Mouse (Mus musculus) yolk sac, embryonic 10.5 days (tissue): ENCODE measurements around the gene Top1.
"Not testable (repeated sequence)": the region's sequence is repeated elsewhere in the genome, so short reads cannot be mapped to it uniquely, and the experiment has no call there.

Experiments
- DNase-seq: peaks from one replicate; pipeline ENCODE4 v3.0.0-alpha.2; 2017; ENCODE audit warnings: low spot score

The Top1 gene

DNA sequence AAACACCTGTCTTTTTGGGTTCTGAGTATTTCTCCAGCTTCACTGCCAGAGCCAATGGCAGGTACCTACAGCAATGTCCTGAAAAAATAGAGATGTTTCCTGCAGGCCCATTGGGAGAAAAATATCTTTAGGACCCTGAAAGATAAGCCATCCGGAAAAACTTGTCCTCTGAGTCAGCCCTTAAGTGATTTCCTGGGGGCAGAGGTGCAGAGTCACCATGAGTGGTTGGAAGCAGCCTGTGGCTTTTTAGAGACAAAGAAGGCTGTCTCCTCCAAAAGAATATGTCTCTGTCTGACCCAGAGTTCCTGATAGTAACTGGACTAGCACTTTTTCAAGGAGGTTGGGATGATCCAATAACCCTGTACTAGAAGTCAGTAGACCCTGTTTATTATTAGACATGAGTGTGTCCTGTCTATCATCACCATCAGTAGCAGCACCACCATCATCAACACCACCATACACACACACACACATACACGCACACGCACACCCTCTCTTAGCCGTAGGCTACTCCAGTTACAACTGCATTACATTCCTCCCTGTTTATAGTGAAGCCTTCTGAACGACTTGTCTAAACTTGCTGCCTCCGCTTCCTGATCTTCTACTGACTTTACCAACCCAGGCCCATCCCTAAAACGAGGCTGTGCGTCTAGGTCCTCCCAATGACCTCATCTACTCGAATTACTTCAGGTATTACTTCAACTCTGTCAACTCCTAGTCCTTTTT is 14.7 kb upstream of the Top1 start:
- no peak for DNase-seq

DNA sequence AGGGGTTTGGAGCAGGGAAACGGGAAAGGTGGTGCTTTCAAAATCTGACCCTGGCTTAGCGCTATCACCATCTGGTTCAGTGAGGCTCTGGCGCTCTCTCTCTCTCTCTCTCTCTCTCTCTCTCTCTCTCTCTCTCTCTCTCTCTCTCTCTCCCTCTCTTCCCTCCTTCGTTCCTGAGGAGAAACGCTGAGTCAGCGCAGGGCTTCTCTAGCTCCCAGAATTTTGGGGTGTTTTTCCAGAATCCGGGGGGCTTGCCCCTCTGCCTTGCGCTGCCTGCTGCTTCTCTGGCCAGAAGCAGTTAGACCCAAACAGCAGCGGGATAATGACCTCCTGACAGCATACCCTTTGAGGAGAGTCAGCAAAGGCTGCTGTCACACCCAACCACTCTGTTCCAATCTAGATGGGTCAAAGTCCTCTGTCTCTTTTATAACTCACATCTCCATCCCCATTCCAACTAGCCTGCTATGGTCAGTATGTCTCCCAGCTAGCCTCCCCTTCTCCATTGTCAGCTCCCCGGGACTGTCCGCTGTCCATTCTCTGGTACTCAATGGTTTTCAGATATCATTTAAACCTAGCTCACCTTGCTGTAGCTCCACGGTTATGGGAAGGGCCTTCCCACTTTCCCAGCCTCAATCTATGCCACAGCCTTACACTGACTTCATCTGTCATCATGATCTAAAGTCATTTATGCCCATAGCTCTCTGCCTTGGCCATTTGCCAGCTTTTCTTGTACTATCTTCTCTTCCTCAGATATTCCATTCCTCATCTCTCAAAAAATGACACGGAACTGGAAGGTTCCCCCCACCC is 5.6 kb upstream of the Top1 start:
- DNase-seq: no peak

DNA sequence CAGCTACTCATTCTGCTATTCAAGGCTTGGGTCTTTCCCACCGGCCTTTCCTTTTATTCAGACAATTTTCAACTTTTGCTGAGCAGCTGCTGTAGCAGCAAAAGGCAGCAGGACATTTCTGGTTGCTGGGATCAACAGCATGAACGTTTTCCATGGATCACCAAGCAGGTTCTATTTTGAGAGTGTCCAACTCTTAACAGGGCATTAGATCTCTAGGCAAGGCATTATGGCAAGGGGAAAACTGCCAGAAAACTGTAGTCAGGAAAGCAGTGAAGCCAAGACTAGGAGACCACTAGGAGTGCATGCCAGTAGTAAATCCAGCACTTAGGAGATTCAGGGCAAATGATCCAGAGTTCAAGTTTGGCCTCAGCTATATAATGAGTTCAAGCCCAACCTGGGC is 4.5 kb upstream of the Top1 start:
- DNase-seq: no peak

DNA sequence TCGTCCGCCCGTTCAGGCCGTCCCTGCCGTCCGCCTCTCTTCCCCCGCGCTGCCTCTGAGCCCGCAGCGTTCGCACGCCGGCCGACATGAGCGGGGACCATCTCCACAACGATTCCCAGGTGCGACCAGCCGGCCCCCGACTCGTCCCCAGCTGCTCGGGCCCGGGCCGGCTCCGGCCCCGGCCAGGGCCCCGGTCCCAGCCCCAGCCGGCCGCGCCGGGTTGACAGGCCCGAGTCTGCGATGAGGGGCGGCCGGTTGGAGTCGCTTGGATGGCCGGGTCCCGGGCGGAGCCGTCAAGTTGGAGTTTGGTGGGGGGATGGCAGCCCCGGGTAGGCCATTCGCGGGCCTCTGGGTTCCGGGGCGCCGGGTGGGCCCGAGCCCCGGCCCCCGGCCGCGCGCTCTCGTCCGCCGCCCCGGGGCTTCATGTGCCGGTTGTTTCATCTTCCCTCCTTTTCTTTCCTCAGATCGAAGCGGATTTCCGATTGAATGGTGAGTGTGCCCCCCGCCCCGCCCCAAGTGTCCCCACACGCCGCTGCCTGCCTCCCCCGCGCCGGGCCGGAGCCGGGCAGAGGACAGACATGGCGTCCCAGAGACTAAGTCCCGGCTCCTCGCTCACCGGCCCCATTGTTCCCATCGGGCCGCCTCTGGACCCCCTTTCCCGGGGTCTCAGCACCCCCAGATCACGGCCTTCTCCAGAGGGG is 606 bp downstream of the Top1 start:
- peak; percentile 66 for DNase-seq

DNA sequence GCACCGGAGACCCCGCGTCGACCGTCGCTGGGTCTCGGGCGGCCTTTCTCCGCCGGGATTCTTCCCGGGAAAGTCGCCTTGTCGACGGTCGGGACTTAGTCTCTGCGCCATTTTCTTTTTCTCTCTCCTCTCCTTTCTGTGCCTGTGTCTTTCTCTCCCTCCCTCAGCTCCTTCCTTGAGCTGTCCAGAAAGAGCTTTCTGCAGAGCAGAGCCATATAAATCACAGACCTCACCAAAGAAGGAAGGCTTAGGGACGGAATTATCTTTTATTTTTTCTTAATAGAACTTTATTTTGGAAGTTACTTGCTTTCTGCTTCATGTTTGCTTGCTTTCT is 1.1 kb downstream of the Top1 start:
- DNase-seq: peak; percentile 49

DNA sequence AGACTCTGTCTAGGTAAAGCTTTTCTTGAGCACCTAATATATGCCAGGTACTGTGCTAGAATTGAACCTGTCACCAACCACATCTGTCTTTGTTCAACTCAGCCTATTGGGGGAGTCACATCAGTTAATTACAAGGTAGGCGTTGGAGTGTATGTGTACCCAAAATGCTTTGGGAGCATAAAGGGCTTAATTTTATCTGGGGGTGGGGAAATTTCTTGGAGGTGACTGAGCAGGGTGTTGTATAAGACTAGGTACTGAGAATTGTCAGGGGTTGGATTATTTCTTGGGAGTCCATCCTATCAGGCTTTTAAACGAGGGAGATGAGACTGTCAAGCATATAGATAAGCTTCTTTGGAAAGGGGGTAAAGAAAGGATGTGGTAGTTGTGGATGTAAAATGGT is 2.4 kb downstream of the Top1 start:
- DNase-seq: no peak

DNA sequence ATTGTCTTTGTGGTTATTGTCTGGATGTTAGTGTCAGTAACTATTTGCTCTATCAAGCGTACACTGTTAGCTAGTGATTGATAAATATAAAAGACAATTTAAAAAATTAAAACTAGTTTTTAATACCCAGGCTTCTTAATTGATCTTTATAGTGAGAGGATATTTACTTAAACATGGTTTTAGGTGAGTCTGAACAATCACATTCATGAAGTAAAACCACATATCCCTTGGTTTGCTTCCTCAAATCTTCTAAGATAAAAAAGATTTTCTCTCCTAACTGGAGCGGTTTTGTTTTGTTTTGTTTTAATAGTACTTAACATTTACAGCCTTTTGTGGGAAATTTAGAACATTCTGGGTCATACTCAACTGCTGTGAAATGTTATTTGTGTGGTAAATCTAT is 3.4 kb downstream of the Top1 start:
- DNase-seq: no peak

DNA sequence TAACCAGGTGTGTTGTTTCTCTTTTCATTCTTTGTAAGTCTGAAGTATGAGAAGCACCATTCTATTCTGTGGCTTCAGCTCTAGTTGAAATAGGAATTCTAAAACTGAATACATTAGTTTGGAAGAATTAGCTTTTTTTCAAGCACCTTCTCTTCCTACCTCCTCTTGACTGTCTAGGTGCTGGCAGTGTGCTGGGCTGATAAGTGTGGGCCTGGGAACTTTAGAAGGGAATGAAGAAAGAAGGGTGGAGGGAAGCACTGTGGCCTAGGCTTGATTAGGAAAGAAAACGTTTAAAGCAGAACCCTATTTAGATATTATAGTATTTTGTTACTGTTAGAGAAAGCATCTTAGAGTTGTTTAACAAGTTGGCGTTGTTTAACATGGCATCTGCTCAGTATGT is 5.5 kb downstream of the Top1 start:
- DNase-seq: no peak

DNA sequence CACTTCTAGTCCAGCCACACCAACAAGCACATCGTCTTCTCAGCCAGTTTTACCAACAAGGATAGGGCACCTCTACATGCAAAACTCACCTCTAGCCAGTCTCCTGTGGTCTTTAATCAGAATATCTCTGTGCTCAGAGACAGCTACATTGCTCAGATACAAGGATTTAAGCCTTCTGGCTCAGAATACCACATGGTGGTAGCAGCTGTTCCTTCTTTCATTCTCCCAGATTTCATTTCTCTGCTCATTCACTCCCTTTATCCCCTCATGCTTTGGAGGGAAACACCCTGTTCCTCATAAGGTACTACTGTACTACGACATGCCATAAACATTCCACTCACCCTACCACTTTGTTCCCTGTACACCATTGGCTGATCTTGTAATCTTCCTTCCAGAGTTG is 7.5 kb downstream of the Top1 start:
- DNase-seq: no peak

DNA sequence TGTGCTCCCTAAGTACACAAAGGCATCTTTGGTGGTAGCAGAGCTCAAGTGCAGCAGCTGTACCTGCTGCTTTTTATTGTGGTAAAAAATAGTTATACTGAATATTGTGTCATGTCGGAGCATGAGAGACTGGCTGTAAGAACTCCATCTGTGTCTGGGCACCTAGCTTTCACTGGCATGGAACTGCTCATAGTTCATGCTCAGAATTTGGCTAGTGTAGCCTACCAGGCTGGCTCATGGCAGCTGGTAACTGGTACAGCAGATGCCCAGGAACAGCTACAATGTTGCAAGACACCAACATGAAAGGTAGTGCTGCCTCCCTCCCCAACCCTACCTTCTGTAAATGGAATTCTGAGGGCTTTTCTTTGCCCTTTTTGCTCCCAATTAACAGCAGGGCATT is 9.9 kb downstream of the Top1 start:
- DNase-seq: no peak

DNA sequence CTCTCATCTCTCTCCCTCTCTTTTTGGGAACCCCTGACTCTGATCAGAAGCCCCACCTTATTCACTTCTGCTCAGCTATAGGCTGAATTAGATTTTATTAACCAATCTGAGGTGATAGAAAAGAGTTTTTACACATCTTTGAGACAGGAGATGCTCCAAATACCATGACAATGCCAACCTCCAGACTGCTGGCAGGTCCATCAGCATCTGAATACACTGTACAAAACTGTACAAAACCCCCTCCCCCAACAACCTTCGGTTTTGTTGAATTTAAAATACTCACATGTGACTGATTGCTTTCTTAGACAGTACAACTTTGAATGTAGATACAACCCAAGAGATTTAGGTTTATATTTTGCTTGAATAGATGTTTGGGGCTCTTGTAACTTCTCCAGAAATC is 10.5 kb downstream of the Top1 start:
- no peak for DNase-seq

DNA sequence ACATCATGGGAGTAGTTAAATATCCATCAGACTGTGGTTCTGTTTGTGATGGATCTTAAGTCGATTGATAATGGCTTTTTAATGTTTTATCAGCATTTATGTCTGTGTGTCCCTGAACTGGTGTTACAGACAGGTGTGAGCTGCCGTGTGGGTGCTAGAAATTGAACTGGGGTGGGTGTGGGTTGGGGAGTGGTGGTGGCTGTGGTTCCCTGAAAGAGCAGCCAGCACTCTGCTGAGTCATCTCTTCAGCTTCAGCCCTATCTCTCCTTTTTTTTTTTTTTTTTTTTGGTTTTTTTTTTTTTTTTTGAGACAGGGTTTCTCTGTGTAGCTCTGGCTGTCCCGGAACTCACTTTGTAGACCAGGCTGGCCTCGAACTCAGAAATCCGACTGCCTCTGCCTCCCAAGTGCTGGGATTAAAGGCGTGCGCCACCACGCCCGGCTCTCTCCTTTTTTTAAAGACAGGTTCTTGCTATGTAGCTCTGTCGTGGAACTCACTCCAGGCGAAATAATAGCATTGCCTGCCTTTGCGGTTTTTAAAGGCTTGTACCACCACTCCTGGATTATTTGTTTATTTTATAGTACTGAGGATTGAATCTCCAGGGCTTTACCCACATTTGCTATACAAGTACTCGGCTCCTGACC is 12.2 kb downstream of the Top1 start:
- no peak for DNase-seq

DNA sequence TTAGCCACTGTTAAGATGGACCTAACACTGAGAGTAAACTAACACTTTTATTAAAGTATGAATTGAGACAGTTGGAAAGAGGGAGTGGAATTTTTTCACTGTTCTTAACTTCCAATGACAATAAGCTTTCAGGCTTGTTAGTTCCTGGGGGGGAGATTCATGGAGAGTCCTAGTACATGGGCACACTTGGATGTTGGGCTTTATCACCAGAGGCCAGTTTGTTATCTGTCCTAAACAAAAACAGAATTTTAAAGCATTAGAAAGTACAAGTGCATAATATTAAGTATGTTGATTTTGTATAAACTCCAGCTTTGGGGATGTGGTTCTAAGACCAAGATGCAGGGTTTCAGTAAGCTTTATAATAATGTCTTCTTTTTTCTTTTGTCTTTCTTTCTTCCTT is 13.1 kb downstream of the Top1 start:
- no peak for DNase-seq

DNA sequence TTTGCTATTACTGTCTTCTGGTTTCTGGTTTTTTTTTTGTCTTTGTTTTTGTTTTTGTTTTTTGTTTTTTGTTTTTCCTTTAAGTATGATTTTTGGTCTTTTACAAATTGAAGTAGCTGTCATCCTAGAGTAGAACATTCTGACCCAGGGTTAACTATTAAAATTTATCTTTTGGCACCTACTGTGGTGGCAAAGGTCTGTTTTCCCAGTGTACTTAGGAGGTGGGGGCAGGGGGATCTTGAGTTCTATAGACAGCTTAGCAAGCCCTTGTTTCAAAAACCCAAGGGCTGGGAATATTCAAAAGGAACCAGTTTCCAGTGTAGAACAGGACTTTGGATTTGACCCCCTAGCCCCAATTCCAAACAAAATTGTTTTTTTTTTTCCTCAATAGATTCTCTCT is 18.7 kb downstream of the Top1 start:
- peak; percentile 19 for DNase-seq

DNA sequence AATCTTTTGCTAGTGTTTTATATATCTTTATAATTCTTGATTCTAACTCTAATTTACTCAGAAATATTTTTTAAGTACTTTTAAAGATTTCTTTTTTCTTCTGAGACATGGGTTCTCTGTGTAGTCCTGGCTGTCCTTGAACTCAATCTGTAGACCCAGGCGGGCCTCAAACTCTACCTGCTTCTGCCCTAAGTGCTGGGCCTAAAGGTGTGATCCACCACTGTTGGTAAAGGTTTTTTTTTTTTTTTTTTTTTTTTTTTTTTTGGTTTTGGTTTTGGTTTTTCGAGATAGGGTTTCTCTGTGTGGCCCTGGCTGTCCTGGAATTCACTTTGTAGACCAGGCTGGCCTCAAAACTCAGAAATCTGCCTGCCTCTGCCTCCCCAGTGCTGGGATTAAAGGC is 19.3 kb downstream of the Top1 start:
- not testable (repeated sequence) for DNase-seq

DNA sequence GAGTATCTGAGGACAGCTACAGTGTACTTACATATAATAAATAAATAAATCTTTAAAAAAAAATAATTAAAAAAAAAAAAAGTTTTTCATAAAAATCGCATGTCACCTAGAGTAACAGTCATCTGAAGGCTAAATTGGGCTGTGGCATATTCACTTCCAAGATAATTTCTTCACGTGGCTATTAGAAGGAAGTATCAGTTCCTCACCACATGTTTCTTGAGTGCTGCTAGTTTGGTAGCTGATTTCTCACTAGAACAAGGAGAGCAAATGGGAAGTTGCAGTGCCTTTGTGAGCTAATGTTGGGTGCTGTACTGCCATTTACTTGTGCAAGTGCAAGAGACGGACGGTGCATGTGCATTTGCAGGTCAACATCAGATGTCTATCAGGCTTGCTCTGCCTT is 21.6 kb downstream of the Top1 start:
- no peak for DNase-seq

DNA sequence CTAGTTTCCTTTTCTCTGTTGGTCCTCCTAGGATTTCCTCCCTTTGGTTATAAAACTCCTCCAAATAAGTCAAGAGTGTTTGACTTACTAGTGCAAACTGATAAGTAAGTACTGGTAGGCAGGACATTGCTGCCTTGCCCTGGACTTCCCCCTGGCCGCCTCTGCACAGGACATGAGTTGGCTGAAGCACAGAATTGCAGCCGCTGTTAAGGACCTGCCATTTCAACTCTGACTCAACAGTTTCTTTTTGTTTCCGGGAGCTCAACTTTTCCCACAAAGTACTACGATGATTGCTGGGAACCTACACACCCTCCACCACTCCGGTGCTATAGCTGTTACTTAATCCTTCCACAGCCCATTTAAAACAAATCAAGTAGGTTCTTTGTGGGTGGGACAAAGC is 54.6 kb downstream of the Top1 start:
- peak; percentile 69 for DNase-seq

DNA sequence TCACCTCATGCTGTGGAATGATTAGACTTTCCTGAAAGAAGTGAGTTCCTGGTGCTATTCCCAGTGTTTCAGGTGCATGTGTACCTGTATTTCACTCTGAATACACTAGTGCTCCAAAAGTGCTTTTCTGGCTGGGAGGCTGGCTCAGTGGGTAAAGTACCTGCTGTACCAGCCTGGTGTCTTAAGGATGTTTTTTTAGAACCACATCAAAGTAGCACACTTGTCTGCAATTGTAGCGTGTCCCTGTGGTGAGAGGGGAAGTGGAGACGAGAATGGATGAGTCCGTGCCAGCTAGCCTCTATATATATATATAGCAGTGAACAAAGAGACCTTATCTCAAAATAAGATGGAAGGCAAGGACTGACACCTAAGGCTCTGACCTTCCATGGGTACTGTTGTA is 55.9 kb downstream of the Top1 start:
- DNase-seq: no peak

DNA sequence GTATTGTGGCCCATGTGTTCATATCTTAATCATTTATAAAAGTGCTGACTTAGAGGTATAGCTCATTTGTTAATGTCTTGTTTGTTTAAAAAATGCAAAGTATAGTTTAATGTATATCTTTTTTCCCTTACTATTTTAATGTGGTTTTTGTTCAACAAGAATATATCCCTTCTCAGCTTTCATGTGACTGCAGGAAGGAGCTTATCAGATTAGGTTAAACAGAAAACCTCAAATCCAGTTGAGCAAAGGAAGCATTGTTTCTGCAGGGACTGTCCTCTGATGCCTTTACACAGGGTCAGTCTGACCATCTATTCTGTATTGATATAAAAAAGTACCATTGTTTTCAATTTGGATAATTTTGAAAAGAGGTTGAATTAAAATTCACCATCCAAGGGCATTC is 57.1 kb downstream of the Top1 start:
- DNase-seq: no peak

DNA sequence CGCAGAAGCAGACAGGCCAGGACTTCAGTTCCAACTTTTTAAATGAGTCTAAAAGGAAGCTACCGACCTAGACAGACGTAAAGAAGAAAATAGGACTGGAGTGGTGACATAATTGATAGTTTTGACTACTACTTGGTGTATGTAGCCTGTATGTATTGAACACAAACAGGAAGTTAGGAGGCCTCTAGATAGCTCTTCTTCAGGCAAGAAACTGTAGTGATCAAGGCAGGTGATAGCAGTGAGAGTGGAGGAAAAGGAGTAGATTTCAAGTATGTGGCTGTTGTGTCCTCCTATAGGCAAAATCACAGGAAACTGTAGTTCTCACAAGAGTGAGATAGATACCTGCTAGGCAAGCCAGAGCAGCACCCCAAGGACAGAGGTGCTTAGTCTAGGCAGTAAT is 62.0 kb downstream of the Top1 start:
- no peak for DNase-seq

DNA sequence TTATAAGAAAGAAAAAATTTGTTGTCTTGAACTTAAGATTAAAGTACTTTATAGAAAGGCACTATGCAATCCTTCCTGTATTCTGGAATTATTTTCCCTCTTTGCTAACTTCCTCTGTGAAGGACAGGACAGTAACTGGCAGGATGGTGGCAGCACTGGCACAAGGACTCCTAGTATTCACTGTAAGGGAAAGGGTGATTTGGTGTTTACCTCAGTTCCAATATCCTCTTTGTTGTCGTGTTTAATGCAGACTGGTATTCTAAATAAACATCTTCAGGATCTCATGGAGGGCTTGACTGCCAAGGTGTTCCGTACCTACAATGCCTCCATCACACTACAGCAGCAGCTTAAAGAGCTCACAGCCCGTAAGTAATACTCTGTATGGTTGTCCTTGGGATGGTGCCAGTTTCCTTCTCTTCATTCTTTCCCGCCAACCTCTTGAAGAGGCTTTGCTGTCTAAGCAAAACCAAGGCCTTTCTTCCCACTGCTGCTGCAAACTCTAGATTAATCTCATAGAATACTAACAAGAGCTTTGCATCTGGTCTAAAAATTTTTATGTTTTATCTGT is 69.9 kb downstream of the Top1 start:
- no peak for DNase-seq

DNA sequence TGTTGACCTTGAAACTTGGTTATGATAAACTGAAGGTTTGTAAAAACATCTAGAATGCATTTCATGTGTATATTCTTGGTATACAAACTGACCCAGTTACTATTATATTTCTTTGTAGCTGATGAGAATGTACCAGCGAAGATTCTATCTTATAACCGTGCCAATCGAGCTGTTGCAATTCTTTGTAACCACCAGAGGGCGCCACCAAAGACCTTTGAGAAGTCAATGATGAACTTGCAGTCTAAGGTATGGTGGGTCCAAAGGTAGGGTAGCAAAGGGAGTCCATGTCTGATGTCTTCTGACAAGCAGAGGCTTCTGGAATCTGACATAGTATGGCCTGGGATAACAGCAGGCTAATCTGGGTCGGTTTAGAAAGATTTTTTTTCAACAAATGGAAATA is 71.6 kb downstream of the Top1 start:
- no peak for DNase-seq

DNA sequence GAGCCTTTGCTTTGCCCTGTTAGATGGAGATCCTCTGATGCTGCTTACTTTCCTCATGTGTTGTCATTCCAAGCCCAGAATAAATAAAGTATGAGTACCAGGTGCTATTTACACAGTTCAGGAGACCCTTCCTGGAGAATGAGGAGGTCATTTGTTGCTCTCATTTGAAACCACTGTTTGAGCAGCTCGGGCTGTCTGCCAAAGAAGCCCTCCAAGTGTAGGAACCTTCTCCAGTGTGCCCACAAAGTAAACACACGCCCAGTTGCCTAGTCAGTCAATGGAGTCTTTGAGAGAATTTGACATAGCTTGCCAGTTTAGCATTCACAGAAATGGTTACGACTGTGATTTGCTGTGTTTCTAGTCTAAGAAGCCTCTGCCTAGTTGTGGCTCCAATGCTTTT is 73.1 kb downstream of the Top1 start:
- DNase-seq: no peak
